Mouse (Mus musculus): ENCODE measurements around the gene Adat3.

Gene Adat3

DNA sequence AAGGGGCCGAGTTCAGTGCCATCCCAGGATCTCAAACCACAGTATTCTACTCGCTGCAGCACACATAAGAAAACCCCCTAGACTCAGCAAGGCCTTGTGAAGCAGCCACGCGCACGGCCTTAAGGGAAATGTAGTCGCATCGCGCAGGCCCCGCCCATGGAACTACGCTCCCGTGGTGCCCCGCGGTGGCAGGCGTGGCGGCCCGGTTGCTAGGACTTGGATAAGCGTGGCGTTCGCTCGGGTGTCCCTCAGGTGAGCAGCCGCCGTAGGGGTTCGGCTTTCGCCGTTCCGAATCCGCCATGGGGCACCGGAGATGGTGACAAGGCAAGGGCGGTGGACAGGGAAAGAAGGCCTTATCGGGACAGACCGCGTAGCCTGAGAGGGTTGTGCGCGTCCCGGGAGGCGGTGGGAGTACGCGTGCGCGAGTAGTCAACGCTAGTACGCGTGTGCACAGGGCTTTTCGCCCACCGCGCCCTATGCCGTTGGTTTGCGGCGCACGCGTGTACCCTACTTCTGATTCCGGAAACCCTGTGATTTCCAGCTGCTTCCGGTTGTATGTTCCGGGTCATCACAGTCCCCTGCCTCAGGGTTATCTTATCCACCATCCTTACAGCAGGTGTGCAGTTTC, at the start of gene Adat3, which contains the start of gene Scamp4:
TSS of gene Adat3 (plus strand) at position 183 of the 628 bp plus-strand sequence.
TSS of gene Scamp4 (plus strand) at position 175 of the 628 bp plus-strand sequence.
- in situ Hi-C loops (cut with MseI, MboI): no loop called here

DNA sequence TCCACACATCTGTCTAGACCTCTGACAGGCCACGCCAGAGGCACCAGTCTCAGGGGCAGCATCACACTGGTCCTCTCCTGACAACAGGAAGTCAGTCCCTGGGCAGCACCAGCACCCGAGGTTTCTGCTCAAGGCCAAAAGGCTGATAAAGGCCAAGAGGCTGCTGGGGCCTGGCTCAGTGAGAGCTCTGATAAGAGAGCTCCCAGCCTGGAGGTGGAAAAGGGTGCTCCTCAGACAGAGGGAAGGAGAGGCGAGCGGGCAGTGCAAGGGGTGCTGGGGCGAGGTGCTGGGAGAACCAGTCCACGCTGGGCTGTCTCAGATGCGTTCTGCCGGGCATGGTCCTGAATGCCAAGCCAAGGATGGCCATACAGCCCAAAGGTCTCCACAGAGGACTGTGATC, 49.1 kb upstream of the Adat3 start:
- in situ Hi-C loops (cut with MseI, MboI): no loop called here

DNA sequence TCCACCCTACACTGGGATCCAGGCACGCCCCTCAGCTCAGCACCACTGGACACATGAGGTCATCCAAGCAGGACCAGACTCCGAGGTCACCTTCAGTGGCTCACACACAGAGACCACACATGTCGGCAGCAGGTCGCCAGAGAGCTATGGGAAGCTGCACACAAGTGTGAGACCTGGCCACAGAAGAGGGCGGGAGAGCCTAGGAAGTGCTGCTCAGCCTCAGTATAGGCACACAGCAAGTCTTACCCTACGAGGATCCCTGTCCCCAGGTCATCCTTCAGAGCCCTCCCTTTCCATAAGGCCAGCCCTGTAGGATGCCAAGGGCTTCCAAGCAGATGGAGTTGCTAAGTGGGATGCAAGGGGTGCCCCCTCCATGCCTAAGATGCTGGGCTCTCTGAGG, 48.7 kb upstream of the Adat3 start:
- in situ Hi-C loops (cut with MseI, MboI): no loop called here

DNA sequence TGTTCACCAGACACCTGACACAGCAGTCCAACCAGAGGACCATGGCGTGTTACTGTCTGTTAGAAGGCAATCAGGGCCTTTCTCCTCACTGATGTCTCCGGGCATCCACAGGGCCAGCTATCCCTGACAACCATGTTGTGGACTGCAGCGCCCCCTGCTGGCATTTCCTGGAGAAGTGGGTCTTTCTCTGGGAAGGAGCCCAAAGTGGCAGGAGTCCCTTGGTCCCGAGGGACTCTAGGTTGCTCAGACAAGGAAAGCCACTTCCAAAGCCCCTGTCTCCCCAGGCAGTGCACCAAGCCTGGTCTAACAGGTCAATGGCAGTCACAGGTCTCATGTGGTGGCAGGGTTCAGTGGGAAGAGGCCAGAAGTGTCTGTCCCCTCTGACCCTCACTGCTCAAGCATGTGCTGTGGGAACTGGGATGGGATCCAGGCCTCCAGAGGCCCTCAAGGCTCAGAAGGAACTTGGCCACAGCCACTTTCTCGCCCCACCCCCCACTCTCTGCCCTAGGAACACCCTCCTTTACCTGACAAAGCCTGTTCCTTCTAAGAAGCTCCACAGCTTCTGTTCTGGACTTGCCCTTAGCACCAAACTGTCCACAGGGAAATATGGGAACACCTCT, 45.2 kb upstream of the Adat3 start:
- in situ Hi-C loops (cut with MseI, MboI): no loop called here

DNA sequence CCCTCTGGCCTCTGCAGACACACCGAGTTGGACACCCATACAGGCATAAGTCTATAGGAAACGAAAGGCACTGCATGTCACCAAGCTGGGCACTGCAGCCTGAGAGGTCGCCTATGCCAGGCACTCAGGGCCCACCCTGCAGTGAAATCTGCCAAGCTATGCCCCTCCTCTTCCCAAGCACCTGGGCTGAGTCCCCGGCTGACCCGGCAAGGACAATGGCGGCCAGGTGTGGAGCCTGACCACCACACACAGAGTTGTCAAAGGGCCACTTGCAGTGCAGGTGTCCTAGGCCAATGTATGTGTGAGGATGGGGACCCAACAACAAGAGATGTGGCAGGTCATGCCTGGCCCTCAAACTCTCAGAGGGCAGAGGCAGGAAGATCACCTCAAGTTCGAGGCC, 43.2 kb upstream of the Adat3 start:
- in situ Hi-C loops (cut with MseI, MboI): no loop called here

DNA sequence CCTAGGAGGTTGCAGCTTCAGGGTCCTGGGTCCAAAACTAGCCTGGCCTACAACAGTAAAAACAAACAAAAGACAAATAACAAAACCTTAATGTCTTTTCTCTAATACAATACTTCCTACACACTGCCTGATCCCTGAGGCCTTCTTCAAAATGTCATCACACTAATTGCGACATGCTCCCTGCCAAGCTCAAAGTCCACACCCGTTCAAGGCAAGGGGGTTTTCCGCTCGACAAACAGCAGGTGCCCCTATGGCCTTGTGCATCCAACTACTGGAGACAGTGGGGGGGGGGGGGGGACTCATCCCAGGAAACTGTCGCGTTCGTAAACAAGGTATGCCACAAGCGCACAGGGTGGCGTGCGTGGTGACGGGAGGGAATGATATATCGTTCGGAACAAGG, 42.1 kb upstream of the Adat3 start:
- in situ Hi-C loops (cut with MseI, MboI): no loop called here

DNA sequence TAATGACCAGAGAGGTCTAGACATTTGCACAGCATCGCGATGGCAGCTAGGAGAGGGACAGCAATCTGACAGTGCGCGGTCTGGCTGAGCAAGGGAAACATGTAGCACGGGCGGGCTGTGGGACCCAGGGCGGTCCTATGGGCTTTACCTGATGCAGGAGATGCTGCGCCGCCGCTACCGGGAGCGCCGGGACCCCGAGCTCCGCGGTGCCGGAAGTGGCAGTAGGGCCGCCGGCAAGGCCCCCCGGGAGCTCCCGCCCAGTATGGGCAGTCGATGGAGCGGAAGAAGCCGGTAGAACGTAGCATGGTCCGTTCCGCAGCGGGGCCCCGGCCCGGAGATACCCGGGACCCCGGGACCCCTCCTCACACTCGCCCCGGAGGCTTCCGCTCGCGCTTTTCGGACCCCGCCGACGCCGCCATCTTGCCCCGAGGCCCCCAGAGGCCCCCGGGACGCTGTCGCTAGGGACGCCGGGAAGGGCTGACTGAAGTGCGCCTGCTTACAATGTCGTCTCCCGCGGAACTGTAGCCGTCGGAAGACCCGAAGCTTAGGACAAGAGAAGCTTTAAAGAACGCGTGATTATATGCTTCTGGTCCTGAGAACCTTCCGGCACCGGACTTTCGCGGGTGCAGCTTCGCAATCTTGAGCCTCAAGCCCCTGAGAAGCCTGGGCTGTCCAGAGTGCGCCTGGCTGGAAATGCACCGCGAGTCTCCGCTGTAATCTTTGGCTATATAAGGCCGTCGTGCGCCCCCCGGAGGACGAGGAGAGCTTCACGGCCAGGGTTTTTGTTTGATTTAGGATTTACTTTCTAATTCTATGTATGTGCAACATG, 41.4 kb upstream of the Adat3 start, which contains the start of gene Rexo1:
TSS of gene Rexo1 (minus strand) at position 445 of the 829 bp plus-strand sequence.
- in situ Hi-C loops (cut with MseI, MboI): no loop called here

DNA sequence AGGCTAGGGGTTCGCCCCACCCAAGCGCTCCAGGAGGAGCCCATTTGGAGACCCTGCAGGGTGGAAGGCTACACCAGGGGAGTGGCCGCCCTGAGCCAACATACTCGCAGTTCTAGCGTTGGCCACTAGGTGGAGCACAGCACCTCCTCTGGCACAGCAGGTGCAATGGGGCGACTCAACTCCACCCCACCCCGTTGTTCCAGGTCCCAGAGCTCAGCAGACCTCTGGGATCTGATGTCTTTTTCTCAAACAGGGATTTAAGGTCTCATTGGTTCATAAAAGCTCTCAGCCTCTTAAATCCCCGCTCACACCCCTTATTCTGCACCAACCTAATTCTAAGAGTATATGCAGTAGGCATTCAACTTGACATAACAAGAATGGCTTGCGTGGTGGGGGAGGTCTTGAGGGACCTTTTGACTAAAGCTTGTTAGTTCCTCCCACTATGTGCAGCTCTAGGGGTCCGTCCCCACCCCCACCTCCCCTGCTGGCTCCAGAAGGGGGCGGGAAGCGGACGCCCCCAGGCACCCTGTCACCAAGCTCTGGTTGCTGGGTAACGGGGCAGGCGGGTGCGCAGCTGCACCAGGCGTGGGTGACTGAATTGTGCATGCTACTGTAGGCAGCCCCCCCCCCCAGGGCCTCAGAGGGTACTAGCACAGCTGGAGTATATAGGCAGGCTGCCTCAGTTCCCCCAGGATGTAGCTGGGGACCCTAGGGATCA, 36.1 kb upstream of the Adat3 start:
- in situ Hi-C loops (cut with MseI, MboI): no loop called here

DNA sequence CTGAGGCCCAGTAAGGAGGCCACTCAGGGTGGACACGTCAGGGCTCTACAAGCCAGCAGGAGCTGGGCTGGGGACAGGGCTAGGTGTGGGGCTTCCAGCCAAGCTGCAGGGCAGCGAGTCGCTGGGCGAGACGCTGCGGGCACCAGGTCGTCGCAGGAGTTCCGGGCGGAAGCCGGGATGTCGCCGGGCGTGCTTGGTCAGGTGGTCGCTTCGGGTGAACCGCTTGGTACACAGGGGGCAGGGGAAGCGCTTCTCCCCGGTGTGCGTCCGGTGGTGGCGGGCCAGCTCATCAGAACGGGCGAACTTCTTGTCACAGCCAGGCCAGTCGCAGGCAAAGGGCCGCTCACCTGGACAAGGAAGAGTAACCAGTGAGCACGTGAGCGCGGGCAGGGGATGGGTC, 33.8 kb upstream of the Adat3 start:
- in situ Hi-C loops (cut with MseI, MboI): no loop called here

DNA sequence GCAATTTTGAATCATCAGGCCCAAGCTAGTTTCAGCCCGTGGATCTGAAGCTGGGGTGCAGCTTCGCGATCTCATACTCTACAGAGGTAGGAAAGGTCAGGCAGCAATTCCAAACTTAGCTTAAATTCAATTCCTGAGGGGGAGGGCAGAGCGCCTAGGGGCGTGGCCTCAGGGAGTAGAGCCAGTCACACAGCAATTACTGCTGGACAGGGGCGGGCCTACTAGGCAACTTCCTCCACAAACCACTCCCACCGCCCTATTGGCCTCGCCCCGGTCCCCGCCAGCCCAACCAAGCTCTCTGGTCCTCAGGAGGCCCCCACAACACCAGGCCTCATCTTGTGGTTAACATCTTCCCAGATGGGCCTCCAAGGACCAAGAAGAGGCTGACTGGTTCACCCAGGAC, 33.0 kb upstream of the Adat3 start:
- in situ Hi-C loops (cut with MseI, MboI): no loop called here

DNA sequence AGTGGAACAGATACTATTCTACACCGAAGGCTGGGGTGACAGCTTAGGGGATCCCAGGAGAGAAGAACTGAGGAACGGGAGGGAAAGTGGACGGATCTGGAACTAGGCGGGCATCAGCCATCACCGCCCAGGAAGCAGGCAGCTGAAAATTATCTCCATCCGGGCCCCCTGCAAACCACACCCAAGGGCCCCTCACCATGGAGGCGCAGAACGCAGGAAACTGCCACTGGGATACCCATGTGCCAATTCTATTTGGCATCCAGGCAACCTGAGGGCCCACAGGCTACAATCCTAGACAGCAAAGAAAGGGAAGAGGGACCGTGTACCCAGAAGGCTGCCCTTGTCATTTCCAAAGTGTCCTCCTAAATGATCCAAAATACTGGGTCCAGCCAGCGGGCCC, 32.3 kb upstream of the Adat3 start:
- in situ Hi-C loops (cut with MseI, MboI): no loop called here

DNA sequence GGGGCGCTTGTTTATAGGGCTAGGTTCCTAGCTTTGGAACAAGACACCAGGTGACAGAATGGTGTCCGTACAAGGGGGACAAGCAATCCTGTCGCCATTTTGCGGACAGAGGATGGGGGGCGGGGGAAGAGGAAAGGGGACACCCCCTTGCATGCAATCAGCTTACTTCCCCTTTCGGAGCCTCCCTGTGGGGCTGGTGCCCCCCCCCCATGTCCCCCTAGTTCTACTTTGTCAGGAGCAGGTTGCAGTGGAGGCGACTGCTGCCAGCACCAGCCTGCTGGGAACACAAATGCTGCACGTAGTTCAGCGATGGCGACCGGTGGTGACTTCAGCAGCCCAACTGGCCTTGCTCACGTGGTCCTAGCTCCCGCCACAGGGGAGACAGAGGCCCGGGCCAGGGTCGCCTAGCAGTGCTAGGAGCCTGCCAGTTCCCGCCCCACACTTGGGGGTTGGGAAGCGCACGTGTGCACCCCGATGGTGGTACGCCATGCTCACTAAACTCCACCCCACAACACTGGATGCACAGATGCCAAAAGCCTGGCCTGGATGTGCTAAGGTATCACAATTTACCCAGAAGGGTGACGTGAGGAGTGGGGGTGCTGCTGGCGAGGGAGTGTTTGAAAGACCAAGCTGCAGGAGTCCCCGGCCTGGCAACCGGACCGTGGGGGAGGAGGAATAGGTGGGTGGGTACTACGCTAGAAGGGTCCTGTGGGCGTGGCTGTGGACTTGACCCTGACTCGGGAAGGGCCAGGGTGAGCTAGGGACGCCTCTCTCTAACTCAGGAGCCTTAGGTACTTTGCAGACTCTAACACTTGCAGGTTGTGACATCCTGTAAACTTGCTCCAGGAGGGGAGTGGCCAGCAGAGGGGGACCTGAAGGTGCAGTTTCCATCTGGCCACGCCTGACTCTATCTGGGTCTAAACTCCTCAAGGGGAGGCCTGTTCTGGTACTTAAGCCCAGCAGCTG, 31.5 kb upstream of the Adat3 start:
- in situ Hi-C loops (cut with MseI, MboI): no loop called here

DNA sequence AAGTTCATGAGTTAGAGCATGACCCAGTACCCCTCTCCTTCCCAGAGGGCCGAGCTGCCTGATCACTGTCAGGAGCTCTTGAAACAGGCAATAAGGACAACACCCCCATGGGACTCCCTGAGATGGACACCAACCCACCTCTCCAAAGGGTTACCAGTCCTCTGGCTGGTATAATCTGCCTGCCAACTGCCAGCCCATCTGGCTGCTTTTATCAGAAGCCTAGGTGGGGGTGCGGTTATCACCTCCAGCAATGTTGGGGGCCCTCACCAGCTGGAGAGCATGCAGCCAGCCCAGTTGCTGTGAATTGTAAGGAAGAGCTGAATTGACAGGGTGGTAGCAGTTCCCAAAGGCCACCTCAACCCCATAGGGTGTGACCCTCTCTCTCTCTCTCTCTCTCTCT, 30.2 kb upstream of the Adat3 start:
- in situ Hi-C loops (cut with MseI, MboI): no loop called here

DNA sequence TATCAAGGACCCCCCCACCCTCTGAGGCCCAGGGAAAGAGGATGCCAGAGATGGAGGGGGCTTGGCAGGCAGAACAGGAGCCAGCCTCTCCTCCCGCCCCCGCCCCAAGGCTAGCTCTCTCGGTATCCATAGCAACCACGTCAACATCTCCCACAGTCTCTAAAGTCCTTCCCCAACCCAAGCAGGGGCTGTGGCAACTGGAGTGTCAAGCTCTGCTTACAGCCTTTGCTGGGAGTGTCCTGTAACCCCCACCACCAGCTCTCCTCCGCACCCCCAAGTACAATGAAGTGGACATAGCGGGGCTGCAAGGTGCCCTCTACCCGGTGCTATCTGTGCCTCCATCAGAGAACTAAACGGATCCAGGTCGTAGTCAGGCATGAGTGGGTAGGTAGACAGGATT, 28.7 kb upstream of the Adat3 start:
- in situ Hi-C loops (cut with MseI, MboI): no loop called here

DNA sequence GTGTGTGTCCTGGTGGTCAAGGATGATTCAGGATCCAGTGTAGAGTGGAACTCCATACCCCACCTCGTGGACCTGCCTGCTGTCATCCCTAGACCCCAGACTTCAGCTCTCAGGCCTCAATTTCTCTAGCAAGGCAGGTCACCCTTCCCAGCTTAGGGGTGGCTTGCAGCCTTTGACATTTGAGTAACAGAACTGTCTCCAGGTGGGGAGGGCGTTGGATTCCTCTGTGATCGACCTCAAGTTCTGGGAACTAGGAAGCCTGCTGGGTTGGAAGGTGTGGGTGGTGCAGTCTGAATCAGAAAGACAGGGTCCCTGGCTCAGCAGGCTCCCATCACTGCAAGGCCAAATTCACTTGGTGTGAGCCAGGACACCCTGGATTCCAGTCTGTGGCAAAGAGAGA, 27.8 kb upstream of the Adat3 start:
- in situ Hi-C loops (cut with MseI, MboI): no loop called here

DNA sequence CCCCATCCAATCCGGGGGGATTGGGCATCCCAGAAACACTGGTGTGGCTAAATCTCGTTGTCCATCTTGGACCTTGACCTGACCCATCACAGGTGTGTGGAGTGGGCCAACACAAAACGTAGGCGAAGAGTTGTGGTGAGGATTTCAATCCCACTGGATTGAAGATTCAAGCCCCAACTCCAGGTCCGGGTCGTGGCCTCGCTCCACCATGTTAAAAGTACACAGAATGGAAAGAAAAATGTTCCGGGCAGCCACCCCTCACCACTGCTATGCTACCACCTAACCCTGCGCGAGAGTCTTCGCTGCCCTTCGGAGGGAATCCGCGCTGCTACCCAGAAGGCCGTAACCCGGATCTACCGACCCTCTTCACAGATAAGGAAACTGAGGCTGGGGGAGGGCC, 26.8 kb upstream of the Adat3 start:
- in situ Hi-C loops (cut with MseI, MboI): no loop called here

DNA sequence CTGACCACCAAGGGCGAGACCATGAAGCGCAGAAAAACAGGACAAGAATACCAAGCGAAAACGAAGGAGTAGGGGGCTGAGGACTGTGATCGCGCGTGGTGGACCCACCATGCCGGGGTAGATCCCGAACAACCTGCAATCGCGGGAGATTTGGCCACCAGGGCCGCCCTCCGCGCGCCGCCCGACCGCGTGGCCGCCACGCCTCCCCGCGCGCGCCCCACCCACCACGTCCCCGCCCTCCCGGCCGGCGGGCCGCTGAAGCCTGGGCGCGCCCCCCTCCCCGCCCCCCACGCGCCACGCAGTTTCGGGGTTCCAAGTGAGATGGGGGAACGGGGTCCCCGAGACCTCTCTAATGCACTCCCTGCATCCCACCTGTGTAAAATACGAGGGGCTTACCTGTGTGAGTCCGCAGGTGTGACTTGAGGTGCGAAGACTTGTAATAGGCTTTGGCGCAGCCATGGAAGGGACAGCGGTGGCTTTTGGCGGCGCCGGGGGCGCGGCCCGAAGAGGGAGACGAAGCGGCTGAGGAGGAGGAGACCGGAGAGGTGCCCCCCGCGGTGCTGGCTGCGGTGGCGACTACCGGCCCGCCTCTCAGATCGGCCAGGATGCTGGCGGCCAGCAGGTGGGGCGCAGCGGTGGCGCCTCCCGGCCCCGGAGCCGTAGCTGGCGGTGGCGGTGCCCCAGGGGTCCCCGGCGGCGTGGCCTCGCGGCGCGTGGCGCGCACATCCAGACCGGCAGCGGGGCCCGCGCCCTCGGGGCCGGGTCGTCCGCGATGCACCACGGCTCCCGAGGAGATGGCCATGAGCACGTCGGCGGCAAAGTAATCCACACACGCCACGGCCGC, 26.1 kb upstream of the Adat3 start:
- in situ Hi-C loops (cut with MseI, MboI): no loop called here

DNA sequence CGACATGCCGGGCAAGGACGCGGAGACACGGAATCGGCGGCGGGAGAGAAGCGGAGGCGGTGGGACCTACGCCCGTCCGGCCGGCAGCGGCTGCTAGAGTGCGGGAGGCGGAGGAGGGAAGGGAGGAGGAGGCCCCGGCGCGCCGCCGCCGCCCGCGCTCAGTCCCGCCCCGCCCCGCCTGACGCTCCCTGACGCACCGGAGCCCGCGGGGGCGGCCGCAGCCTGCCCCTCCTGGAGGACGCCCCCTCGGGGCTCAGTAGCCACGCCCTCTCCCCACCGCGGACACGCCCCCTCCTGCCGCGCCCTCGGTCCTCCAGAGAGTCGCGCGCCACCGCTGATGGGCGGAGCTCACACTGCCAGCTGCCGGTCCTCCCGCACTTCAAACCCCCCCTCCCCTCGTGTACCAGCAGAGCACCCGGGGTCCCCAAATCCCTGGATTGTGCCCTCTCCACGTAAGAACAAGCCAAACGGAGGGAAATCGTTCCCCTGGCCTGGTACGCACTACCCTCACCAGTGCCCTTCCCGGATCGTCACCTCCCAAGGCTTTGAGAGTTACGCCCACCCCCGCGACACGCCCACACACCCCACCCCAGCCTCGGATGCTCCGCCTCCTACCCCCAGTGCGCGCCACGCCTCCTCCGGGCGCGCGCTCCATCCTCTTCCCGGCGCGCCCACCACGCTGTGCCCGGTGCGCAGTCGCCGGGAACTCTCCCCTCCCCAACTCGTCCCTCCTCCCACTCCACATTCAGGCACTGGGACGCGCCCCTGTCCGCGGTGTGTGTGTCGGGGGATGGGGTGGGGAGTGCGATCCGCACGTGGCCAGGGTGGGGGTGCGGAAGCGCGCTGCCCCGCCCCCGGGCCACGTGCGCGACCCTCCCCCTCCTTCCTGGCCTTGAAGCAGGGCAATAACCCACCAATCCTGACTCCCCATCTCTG, 25.2 kb upstream of the Adat3 start, which contains the start of gene Klf16:
TSS of gene Klf16 (minus strand) at position 127 of the 936 bp plus-strand sequence.
- in situ Hi-C loops (cut with MseI, MboI): no loop called here

Measured in mouse trophoblast stem cell (cell line).